Mouse (Mus musculus): ENCODE measurements around the gene Atoh8.

GRCm38 (mm10) chr6:72160991-72161390, 74.4 kb downstream of the Atoh8 start:
- TF ChIP-seq CTCF (conservative IDR thresholded peaks at IDR 0.05; ENCODE audit: low read length), result no peak
- no peak for TF ChIP-seq POU5F1 (IDR thresholded peaks at IDR 0.05; ENCODE audit: borderline replicate concordance, low read length)
- TF ChIP-seq NANOG (IDR thresholded peaks at IDR 0.05; ENCODE audit: borderline replicate concordance, low read length), result no peak
